Mouse (Mus musculus) heart, embryonic 12.5 days (tissue): ENCODE measurements around the gene Frrs1l. TPM values are rescaled to one million over a fixed set of nuclear protein-coding genes. Genes with fewer than 3 reads are reported as not detected.

Experiments used
- ATAC-seq: fragments of 200-750 bp; cut with Nextera tagmentation; 2 replicates; pipeline ENCODE4 v1.8.0; 2017; ENCODE audit warnings: moderate TSS enrichment, moderate library complexity; ENCODE audit not compliant: insufficient number of reproducible peaks, low FRiP score
- H3K27ac ChIP-seq: fragments of 300-500 bp; sonication (generic); 2 replicates; pipeline ENCODE4 v1.5.1; 2016; ENCODE audit warnings: mild to moderate bottlenecking, moderate library complexity; ENCODE audit not compliant: poor library complexity, severe bottlenecking
- H3K27me3 ChIP-seq: fragments of 300-500 bp; sonication (generic); replicated peaks from 2 replicates; pipeline ENCODE4 v1.6.1; 2016; ENCODE audit warnings: mild to moderate bottlenecking, moderate library complexity
- H3K36me3 ChIP-seq: fragments of 300-500 bp; sonication (generic); 2 replicates; pipeline ENCODE4 v1.6.1; 2016; ENCODE audit warnings: mild to moderate bottlenecking, moderate library complexity
- H3K4me1 ChIP-seq: fragments of 300-500 bp; sonication (generic); replicated peaks from 2 replicates; pipeline ENCODE4 v1.6.1; 2016; ENCODE audit warnings: mild to moderate bottlenecking
- H3K4me2 ChIP-seq: fragments of 300-500 bp; sonication (generic); 2 replicates; pipeline ENCODE4 v1.6.1; 2016; ENCODE audit warnings: mild to moderate bottlenecking, moderate library complexity
- H3K4me3 ChIP-seq: fragments of 300-500 bp; sonication (generic); 2 replicates; pipeline ENCODE4 v1.5.1; 2016; ENCODE audit warnings: mild to moderate bottlenecking
- H3K9ac ChIP-seq: fragments of 300-500 bp; sonication (generic); 2 replicates; pipeline ENCODE4 v1.6.1; 2016; ENCODE audit warnings: mild to moderate bottlenecking, moderate library complexity
- H3K9me3 ChIP-seq: fragments of 300-500 bp; sonication (generic); replicated peaks from 2 replicates; pipeline ENCODE4 v1.6.1; 2016; ENCODE audit warnings: mild to moderate bottlenecking, moderate library complexity
- WGBS: fragments of 180-500 bp; shearing (Covaris S2); methylation state at CpG from one replicate; pipeline ENCODE4 v1.1.7; 2016; 5-methylcytosine and 5-hydroxymethylcytosine counted together
- polyA plus RNA-seq: library from polyadenylated mRNA; unstranded; fragments of >200 nt; fragmentation: Nextera tagmentation; extraction: Ambion mirVana; gene quantifications from 2 replicates; pipeline ENCODE4 v1.2.1, GENCODE M21; 2016

Frrs1l gene
- 0.27 and 0.42 TPM in 2 replicates for polyA plus RNA-seq

GRCm38 (mm10) chr4:56990215-56990584, at the start of gene Frrs1l:
Frrs1l (minus strand) TSS chr4:56990391.
- Histone ChIP-seq H3K4me3 (peak within 1 kb of the TSS; percentile 66), H3K9ac (peak within 1 kb of the TSS; percentile 67), H3K4me1 (0 out of 2 replicates have a peak, but pooled peaks cover 3% of the 10 kb centered on the region), H3K27ac (no peak within 1 kb of the TSS), H3K36me3 (no peaks in the 10 kb centered on the region), H3K4me2 (peak within 1 kb of the TSS; percentile 97), H3K9me3 (peaks cover 6% of the 10 kb centered on the region), H3K27me3 (peaks cover 63% of the 10 kb centered on the region)
- 4% methylated on average over 44 of the region's 44 CpGs for WGBS
- no peak for ATAC-seq

- no peak overlapping the region for H3K9ac ChIP-seq
- peaks cover 8% of the 10 kb centered on the region; the same call in 1 of the 2 replicates for H3K4me1 ChIP-seq
- no peak for ATAC-seq
- peak overlapping the region; percentile 28 for H3K4me3 ChIP-seq
- no peak overlapping the region for H3K27ac ChIP-seq
- H3K9me3 ChIP-seq = peaks cover 5% of the 10 kb centered on the region; the same call in 1 of the 2 replicates
- 11% methylated on average over 23 of the region's 23 CpGs for WGBS
- peak overlapping the region; percentile 67 for H3K4me2 ChIP-seq
- H3K36me3 ChIP-seq = no peaks in the 10 kb centered on the region
- H3K27me3 ChIP-seq = peaks cover 17% of the 10 kb centered on the region
These were observed 49.2 kb upstream of the Frrs1l start for GRCm38 (mm10) chr4:57039127-57040031.

GRCm38 (mm10) chr4:57037554-57037953, 47.4 kb upstream of the Frrs1l start:
- peaks cover 17% of the 10 kb centered on the region for H3K27me3 ChIP-seq
- H3K27ac ChIP-seq = no peak overlapping the region

GRCm38 (mm10) chr4:57034169-57034568, 44.0 kb upstream of the Frrs1l start:
- WGBS = 52% methylated on average over 5 of the region's 5 CpGs
- peaks cover 1% of the 10 kb centered on the region; the same call in 1 of the 2 replicates for H3K4me1 ChIP-seq
- H3K9me3 ChIP-seq = no peaks in the 10 kb centered on the region
- no peak overlapping the region for H3K9ac ChIP-seq
- H3K27ac ChIP-seq = no peak overlapping the region
- no peak overlapping the region for H3K4me2 ChIP-seq
- peaks cover 17% of the 10 kb centered on the region for H3K27me3 ChIP-seq
- H3K4me3 ChIP-seq = no peak overlapping the region
- no peak for ATAC-seq
- H3K36me3 ChIP-seq = no peaks in the 10 kb centered on the region

More at GRCm38 (mm10) chr4:57037554-57037953, 47.4 kb upstream of the Frrs1l start:
- H3K4me2 ChIP-seq = no peak overlapping the region
- no peaks in the 10 kb centered on the region for H3K36me3 ChIP-seq
- no peak overlapping the region for H3K9ac ChIP-seq
- H3K9me3 ChIP-seq = peaks cover 3% of the 10 kb centered on the region; the same call in 1 of the 2 replicates
- H3K4me3 ChIP-seq = no peak overlapping the region
- 73% methylated on average over 7 of the region's 7 CpGs for WGBS
- ATAC-seq = no peak
- H3K4me1 ChIP-seq = peaks cover 8% of the 10 kb centered on the region; the same call in 1 of the 2 replicates

- WGBS = 64% methylated on average over 4 of the region's 4 CpGs
- ATAC-seq = no peak
- H3K27me3 ChIP-seq = no peaks in the 10 kb centered on the region
These were observed 41.2 kb upstream of the Frrs1l start for GRCm38 (mm10) chr4:57031440-57031839.

GRCm38 (mm10) chr4:57027954-57028353, 37.8 kb upstream of the Frrs1l start:
- H3K4me1 ChIP-seq = no peaks in the 10 kb centered on the region; the same call in 1 of the 2 replicates
- no peak overlapping the region for H3K9ac ChIP-seq
- no peaks in the 10 kb centered on the region for H3K36me3 ChIP-seq
- 57% methylated on average over 10 of the region's 10 CpGs for WGBS
- no peaks in the 10 kb centered on the region for H3K27me3 ChIP-seq
- H3K27ac ChIP-seq = no peak overlapping the region
- H3K9me3 ChIP-seq = no peaks in the 10 kb centered on the region
- ATAC-seq = no peak
- no peak overlapping the region for H3K4me2 ChIP-seq
- H3K4me3 ChIP-seq = no peak overlapping the region

More at GRCm38 (mm10) chr4:57031440-57031839, 41.2 kb upstream of the Frrs1l start:
- no peaks in the 10 kb centered on the region for H3K4me1 ChIP-seq
- H3K4me3 ChIP-seq = no peak overlapping the region
- H3K27ac ChIP-seq = no peak overlapping the region
- H3K36me3 ChIP-seq = no peaks in the 10 kb centered on the region
- no peak overlapping the region for H3K9ac ChIP-seq
- H3K9me3 ChIP-seq = no peaks in the 10 kb centered on the region
- H3K4me2 ChIP-seq = no peak overlapping the region

GRCm38 (mm10) chr4:57023527-57023926, 33.3 kb upstream of the Frrs1l start:
- no peaks in the 10 kb centered on the region; the same call in 1 of the 2 replicates for H3K4me1 ChIP-seq
- WGBS = 79% methylated on average over 3 of the region's 3 CpGs
- no peaks in the 10 kb centered on the region for H3K9me3 ChIP-seq
- no peaks in the 10 kb centered on the region for H3K27me3 ChIP-seq
- H3K27ac ChIP-seq = no peak overlapping the region
- no peaks in the 10 kb centered on the region for H3K36me3 ChIP-seq
- ATAC-seq = no peak
- H3K9ac ChIP-seq = no peak overlapping the region
- H3K4me2 ChIP-seq = no peak overlapping the region
- no peak overlapping the region for H3K4me3 ChIP-seq

GRCm38 (mm10) chr4:57021288-57021687, 31.1 kb upstream of the Frrs1l start:
- Histone ChIP-seq H3K4me2 (no peak overlapping the region), H3K4me1 (no peaks in the 10 kb centered on the region; the same call in 1 of the 2 replicates), H3K36me3 (no peaks in the 10 kb centered on the region), H3K9ac (no peak overlapping the region), H3K4me3 (no peak overlapping the region), H3K9me3 (no peaks in the 10 kb centered on the region), H3K27me3 (peaks cover 5% of the 10 kb centered on the region; the same call in 1 of the 2 replicates), H3K27ac (no peak overlapping the region)
- 82% methylated on average over 3 of the region's 3 CpGs for WGBS
- ATAC-seq = no peak

- H3K4me2 ChIP-seq = no peak overlapping the region
- peaks cover 28% of the 10 kb centered on the region; the same call in 1 of the 2 replicates for H3K27me3 ChIP-seq
- no peak overlapping the region for H3K9ac ChIP-seq
- H3K27ac ChIP-seq = no peak overlapping the region
- H3K9me3 ChIP-seq = no peaks in the 10 kb centered on the region
- WGBS = 33% methylated on average over 5 of the region's 5 CpGs
- H3K4me3 ChIP-seq = no peak overlapping the region
- no peaks in the 10 kb centered on the region for H3K36me3 ChIP-seq
- no peak for ATAC-seq
- H3K4me1 ChIP-seq = no peaks in the 10 kb centered on the region
These were observed 27.0 kb upstream of the Frrs1l start for GRCm38 (mm10) chr4:57017229-57017628.

- H3K36me3 ChIP-seq = no peaks in the 10 kb centered on the region
- no peak overlapping the region for H3K4me2 ChIP-seq
- ATAC-seq = no peak
- WGBS = 44% methylated on average over 18 of the region's 18 CpGs
- peaks cover 30% of the 10 kb centered on the region; the same call in 1 of the 2 replicates for H3K27me3 ChIP-seq
- no peak overlapping the region for H3K27ac ChIP-seq
- no peaks in the 10 kb centered on the region for H3K9me3 ChIP-seq
- no peak overlapping the region for H3K9ac ChIP-seq
- H3K4me3 ChIP-seq = no peak overlapping the region
- no peaks in the 10 kb centered on the region for H3K4me1 ChIP-seq
These were observed 26.4 kb upstream of the Frrs1l start for GRCm38 (mm10) chr4:57016366-57017171.

GRCm38 (mm10) chr4:57015032-57015431, 24.8 kb upstream of the Frrs1l start:
- Histone ChIP-seq H3K9ac (no peak overlapping the region), H3K4me2 (no peak overlapping the region), H3K27me3 (peaks cover 36% of the 10 kb centered on the region), H3K4me1 (peaks cover 4% of the 10 kb centered on the region; the same call in 1 of the 2 replicates), H3K4me3 (no peak overlapping the region), H3K27ac (no peak overlapping the region), H3K9me3 (no peaks in the 10 kb centered on the region), H3K36me3 (no peaks in the 10 kb centered on the region)
- 92% methylated on average over 5 of the region's 5 CpGs for WGBS
- ATAC-seq = no peak
